Mouse (Mus musculus) neural tube, embryonic 11.5 days (tissue): ENCODE measurements around the gene Ano6. TPM values are rescaled to one million over a fixed set of nuclear protein-coding genes. Genes with fewer than 3 reads are reported as not detected.

ENCODE experiments used
- ATAC-seq: fragments of 200-750 bp; cut with Nextera tagmentation; 2 replicates; pipeline ENCODE4 v1.8.0; 2017; ENCODE audit warnings: moderate number of reproducible peaks, mild to moderate bottlenecking, moderate TSS enrichment, moderate library complexity; ENCODE audit not compliant: insufficient read depth, low FRiP score, low TSS enrichment
- DNase-seq: peaks from one replicate; pipeline ENCODE4 v3.0.0-alpha.2; 2015; ENCODE audit warnings: low spot score
- H3K27ac ChIP-seq: fragments of 300-500 bp; sonication (generic); 2 replicates; pipeline ENCODE4 v1.5.1; 2014; ENCODE audit warnings: low read depth, mild to moderate bottlenecking, low read length
- H3K27me3 ChIP-seq: fragments of 300-500 bp; sonication (generic); 2 replicates; pipeline ENCODE4 v1.6.1; 2014; ENCODE audit warnings: mild to moderate bottlenecking, low read length, mixed read lengths; ENCODE audit not compliant: control insufficient read depth, insufficient read depth
- H3K36me3 ChIP-seq: fragments of 300-500 bp; sonication (generic); 2 replicates; pipeline ENCODE4 v1.6.1; 2014; ENCODE audit warnings: mild to moderate bottlenecking, low read length, moderate library complexity, mixed read lengths; ENCODE audit not compliant: control insufficient read depth, insufficient read depth
- H3K4me1 ChIP-seq: fragments of 300-500 bp; sonication (generic); 2 replicates; pipeline ENCODE4 v1.6.1; 2014; ENCODE audit warnings: low read length, mixed read lengths; ENCODE audit not compliant: control insufficient read depth, insufficient read depth
- H3K4me2 ChIP-seq: fragments of 300-500 bp; sonication (generic); 2 replicates; pipeline ENCODE4 v1.6.1; 2014; ENCODE audit warnings: low read depth, mild to moderate bottlenecking, moderate library complexity
- H3K4me3 ChIP-seq: fragments of 300-500 bp; sonication (generic); 2 replicates; pipeline ENCODE4 v1.5.1; 2014; ENCODE audit warnings: low read depth, low read length
- H3K9ac ChIP-seq: fragments of 300-500 bp; sonication (generic); 2 replicates; pipeline ENCODE4 v1.6.1; 2014; ENCODE audit warnings: mild to moderate bottlenecking, low read length
- H3K9me3 ChIP-seq: fragments of 300-500 bp; sonication (generic); 2 replicates; pipeline ENCODE4 v1.6.1; 2016; ENCODE audit warnings: low read length; ENCODE audit not compliant: control insufficient read depth
- WGBS: fragments of 180-500 bp; shearing (Covaris S2); extraction: QIAGEN DNeasy Blood & Tissue Kit; methylation state at CpG from one replicate; pipeline ENCODE4 v1.1.7; 2014; 5-methylcytosine and 5-hydroxymethylcytosine counted together
- polyA plus RNA-seq: library from polyadenylated mRNA; unstranded; fragments of >200 nt; fragmentation: Nextera tagmentation; extraction: Ambion mirVana; gene quantifications from 2 replicates; pipeline ENCODE4 v1.2.1, GENCODE M21; 2014

Gene Ano6
- polyA plus RNA-seq, 1 experiment from 2014 or later, result 40.1 TPM

GRCm38 (mm10) chr15:95798266-95798665, 7.6 kb downstream of the Ano6 start:
- Histone ChIP-seq H3K4me2 (no peak overlapping the region), H3K36me3 (no peaks in the 10 kb centered on the region), H3K9me3 (no peaks in the 10 kb centered on the region), H3K4me1 (peaks cover 7% of the 10 kb centered on the region; the same call in 1 of the 2 replicates), H3K27me3 (no peaks in the 10 kb centered on the region), H3K27ac (no peak overlapping the region), H3K9ac (no peak overlapping the region), H3K4me3 (no peak overlapping the region)
- DNase-seq (no peak), ATAC-seq (no peak)
- 92% methylated on average over 7 of the region's 7 CpGs for WGBS

DNA sequence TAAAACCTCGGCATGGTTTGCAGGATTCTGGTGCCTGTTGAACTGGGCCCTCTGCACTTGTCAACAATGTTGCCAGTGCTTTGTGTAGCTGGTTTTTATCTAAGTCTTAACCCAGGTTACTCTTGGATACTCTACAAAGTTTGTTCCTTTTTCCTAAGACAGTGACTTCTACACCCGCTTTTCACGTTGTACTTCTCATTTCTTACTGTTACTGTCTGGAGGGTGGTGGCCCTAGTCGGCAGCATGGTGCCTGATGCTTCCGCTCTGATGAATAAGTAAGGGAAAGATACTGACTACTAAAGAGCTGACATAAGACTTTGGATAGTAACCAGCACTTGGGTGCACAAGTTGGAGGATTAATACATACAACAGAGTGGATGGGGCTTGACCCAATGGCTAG, 9.0 kb downstream of the Ano6 start:
- no peak overlapping the region for H3K4me3 ChIP-seq
- H3K9ac ChIP-seq, result no peak overlapping the region
- H3K36me3 ChIP-seq, result no peaks in the 10 kb centered on the region
- no peak for ATAC-seq
- H3K27me3 ChIP-seq, result no peaks in the 10 kb centered on the region
- no peak overlapping the region for H3K4me2 ChIP-seq
- WGBS, result 96% methylated on average over 5 of the region's 5 CpGs
- no peak overlapping the region for H3K27ac ChIP-seq
- peaks cover 16% of the 10 kb centered on the region for H3K4me1 ChIP-seq
- no peak for DNase-seq
- no peaks in the 10 kb centered on the region for H3K9me3 ChIP-seq

DNA sequence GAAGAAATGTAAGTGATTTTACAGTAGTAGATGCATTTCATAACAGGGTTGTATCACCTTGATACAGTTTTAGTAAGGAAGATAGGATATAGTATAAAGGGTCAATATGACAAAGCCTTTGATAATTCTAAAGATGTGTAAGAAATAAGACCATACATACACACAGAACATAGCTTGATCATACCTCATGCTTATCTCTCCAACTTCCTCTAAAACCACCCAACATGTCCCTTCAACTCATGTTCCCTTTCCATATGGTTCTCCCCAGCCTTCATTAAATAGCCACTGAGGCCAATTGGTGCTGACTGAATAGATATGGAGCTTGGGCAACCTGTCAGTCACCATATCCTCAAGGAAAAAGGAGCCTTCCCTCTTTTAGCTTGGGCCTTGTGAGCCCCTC, 9.4 kb downstream of the Ano6 start:
- Histone ChIP-seq H3K9ac (no peak overlapping the region), H3K36me3 (no peaks in the 10 kb centered on the region), H3K27me3 (no peaks in the 10 kb centered on the region), H3K9me3 (no peaks in the 10 kb centered on the region), H3K4me3 (no peak overlapping the region), H3K27ac (no peak overlapping the region), H3K4me2 (no peak overlapping the region), H3K4me1 (peaks cover 20% of the 10 kb centered on the region)
- ATAC-seq (no peak), DNase-seq (no peak)

- H3K9ac ChIP-seq, result no peak overlapping the region
- ATAC-seq (no peak), DNase-seq (no peak)
- no peak overlapping the region for H3K4me3 ChIP-seq
- WGBS, result 69% methylated on average over 21 of the region's 21 CpGs
- H3K27ac ChIP-seq, result no peak overlapping the region
- H3K4me1 ChIP-seq, result peaks cover 23% of the 10 kb centered on the region
- no peaks in the 10 kb centered on the region for H3K9me3 ChIP-seq
- H3K27me3 ChIP-seq, result no peaks in the 10 kb centered on the region
- H3K4me2 ChIP-seq, result no peak overlapping the region
- no peaks in the 10 kb centered on the region for H3K36me3 ChIP-seq
Observed at GRCm38 (mm10) chr15:95801261-95801979, 10.8 kb downstream of the Ano6 start.

GRCm38 (mm10) chr15:95802140-95802539, 11.5 kb downstream of the Ano6 start:
- no peak overlapping the region for H3K4me2 ChIP-seq
- DNase-seq, result no peak
- H3K4me3 ChIP-seq, result no peak overlapping the region
- 87% methylated on average over 6 of the region's 6 CpGs for WGBS
- H3K4me1 ChIP-seq, result peaks cover 23% of the 10 kb centered on the region
- H3K9me3 ChIP-seq, result no peaks in the 10 kb centered on the region
- no peak for ATAC-seq
- H3K36me3 ChIP-seq, result no peaks in the 10 kb centered on the region
- no peak overlapping the region for H3K27ac ChIP-seq
- H3K27me3 ChIP-seq, result no peaks in the 10 kb centered on the region
- H3K9ac ChIP-seq, result no peak overlapping the region

GRCm38 (mm10) chr15:95802762-95803161, 12.1 kb downstream of the Ano6 start:
- Histone ChIP-seq H3K9ac (no peak overlapping the region), H3K27ac (no peak overlapping the region), H3K4me3 (no peak overlapping the region), H3K36me3 (no peaks in the 10 kb centered on the region), H3K27me3 (no peaks in the 10 kb centered on the region), H3K4me1 (peaks cover 23% of the 10 kb centered on the region), H3K4me2 (no peak overlapping the region), H3K9me3 (no peaks in the 10 kb centered on the region)
- DNase-seq (no peak), ATAC-seq (no peak)
- WGBS, result 73% methylated on average over 2 of the region's 2 CpGs

DNA sequence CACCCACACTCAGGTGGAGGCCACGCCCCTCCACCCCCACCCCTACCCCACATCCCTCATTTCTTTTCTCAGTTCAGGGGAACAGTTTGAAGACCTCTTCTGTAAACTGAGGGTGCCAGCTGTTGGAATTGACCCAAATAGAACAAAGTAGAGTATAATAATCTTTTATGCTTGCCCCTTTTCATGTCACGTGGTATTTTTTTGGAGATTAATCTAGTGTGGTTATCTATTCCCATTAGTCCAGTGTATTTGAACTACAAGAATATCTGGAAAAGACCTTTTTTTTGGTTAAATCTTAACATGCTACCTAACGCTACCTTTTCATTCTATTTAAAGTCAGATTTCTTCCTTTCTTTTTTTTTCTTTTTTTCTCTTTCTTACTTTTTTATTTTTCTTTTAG, 12.8 kb downstream of the Ano6 start:
- no peak overlapping the region for H3K27ac ChIP-seq
- no peaks in the 10 kb centered on the region for H3K36me3 ChIP-seq
- no peaks in the 10 kb centered on the region for H3K27me3 ChIP-seq
- no peak overlapping the region for H3K9ac ChIP-seq
- DNase-seq, result no peak
- no peak overlapping the region for H3K4me2 ChIP-seq
- H3K9me3 ChIP-seq, result no peaks in the 10 kb centered on the region
- no peak overlapping the region for H3K4me3 ChIP-seq
- ATAC-seq, result no peak
- 94% methylated on average over 3 of the region's 3 CpGs for WGBS
- H3K4me1 ChIP-seq, result peaks cover 23% of the 10 kb centered on the region

DNA sequence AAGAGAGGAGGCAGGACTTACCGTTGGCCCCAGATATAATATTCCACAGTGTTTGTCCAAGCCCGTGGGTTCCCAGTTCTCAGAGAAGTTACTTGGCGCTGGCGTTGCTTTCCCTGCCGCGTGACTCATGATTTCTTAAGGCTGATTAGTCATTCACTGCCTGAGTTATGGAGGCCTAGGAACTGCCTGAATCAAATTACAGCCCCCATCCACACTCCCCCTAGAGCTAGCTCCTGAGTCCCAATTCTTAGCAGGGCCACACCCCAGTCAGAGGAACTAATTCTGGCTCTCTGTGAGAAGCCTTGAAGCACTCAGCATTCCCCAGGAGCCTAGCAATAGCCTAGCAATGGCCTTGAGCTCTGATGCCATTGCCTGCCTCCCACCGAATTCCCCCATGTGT, 13.6 kb downstream of the Ano6 start:
- no peak overlapping the region for H3K4me2 ChIP-seq
- 54% methylated on average over 7 of the region's 7 CpGs for WGBS
- peak; percentile 49 for DNase-seq
- H3K27me3 ChIP-seq, result no peaks in the 10 kb centered on the region
- no peaks in the 10 kb centered on the region for H3K36me3 ChIP-seq
- H3K27ac ChIP-seq, result no peak overlapping the region
- H3K4me1 ChIP-seq, result peaks cover 23% of the 10 kb centered on the region
- H3K9me3 ChIP-seq, result no peaks in the 10 kb centered on the region
- H3K4me3 ChIP-seq, result no peak overlapping the region
- H3K9ac ChIP-seq, result no peak overlapping the region
- ATAC-seq, result no peak

- 47% methylated on average over 5 of the region's 5 CpGs for whole genome bisulfite sequencing
- no peak overlapping the region for H3K4me2 ChIP-seq
- no peaks in the 10 kb centered on the region for H3K36me3 ChIP-seq
- no peaks in the 10 kb centered on the region for H3K27me3 ChIP-seq
- DNase-seq (peak; percentile 30), ATAC-seq (no peak)
- no peak overlapping the region for H3K27ac ChIP-seq
- no peak overlapping the region for H3K4me3 ChIP-seq
- peaks cover 23% of the 10 kb centered on the region for H3K4me1 ChIP-seq
- no peak overlapping the region for H3K9ac ChIP-seq
- no peaks in the 10 kb centered on the region for H3K9me3 ChIP-seq
Observed at GRCm38 (mm10) chr15:95805022-95805471, 14.4 kb downstream of the Ano6 start.
